Mouse (Mus musculus) liver, embryonic 11.5 days (tissue): ENCODE data around the gene Hoxc11. TPM values are rescaled to one million over a fixed set of nuclear protein-coding genes. Genes with fewer than 3 reads are reported as not detected.

ENCODE experiments used
- ATAC-seq: fragments of 200-750 bp; cut with Nextera tagmentation; replicated peaks from 2 replicates; pipeline ENCODE4 v1.8.0; 2017; ENCODE audit warnings: moderate number of reproducible peaks, mild to moderate bottlenecking, moderate TSS enrichment, moderate library complexity; ENCODE audit not compliant: low FRiP score
- DNase-seq: peaks from one replicate; pipeline ENCODE4 v3.0.0-alpha.2; 2017; ENCODE audit warnings: low spot score
- H3K27ac ChIP-seq: fragments of 300-500 bp; sonication (generic); 2 replicates; pipeline ENCODE4 v1.5.1; 2014; ENCODE audit warnings: mild to moderate bottlenecking, low read depth, low read length, control low read depth
- H3K27me3 ChIP-seq: fragments of 300-500 bp; sonication (generic); replicated peaks from 2 replicates; pipeline ENCODE4 v1.6.1; 2014; ENCODE audit warnings: low read length, mixed read lengths; ENCODE audit not compliant: control insufficient read depth, insufficient read depth
- H3K36me3 ChIP-seq: fragments of 300-500 bp; sonication (generic); 2 replicates; pipeline ENCODE4 v1.6.1; 2014; ENCODE audit warnings: mild to moderate bottlenecking, low read length, moderate library complexity, mixed read lengths; ENCODE audit not compliant: control insufficient read depth, insufficient read depth
- H3K4me1 ChIP-seq: fragments of 300-500 bp; sonication (generic); replicated peaks from 2 replicates; pipeline ENCODE4 v1.6.1; 2014; ENCODE audit warnings: low read length, mixed read lengths; ENCODE audit not compliant: control insufficient read depth, insufficient read depth
- H3K4me2 ChIP-seq: fragments of 300-500 bp; sonication (generic); 2 replicates; pipeline ENCODE4 v1.6.1; 2014; ENCODE audit warnings: mild to moderate bottlenecking, control low read depth, moderate library complexity
- H3K4me3 ChIP-seq: fragments of 300-500 bp; sonication (generic); 2 replicates; pipeline ENCODE4 v1.5.1; 2014; ENCODE audit warnings: low read depth, low read length, control low read depth
- H3K9ac ChIP-seq: fragments of 300-500 bp; sonication (generic); 2 replicates; pipeline ENCODE4 v1.6.1; 2014; ENCODE audit warnings: low read depth, low read length, control low read depth
- H3K9me3 ChIP-seq: fragments of 300-500 bp; sonication (generic); 2 replicates; pipeline ENCODE4 v1.6.1; 2016; ENCODE audit warnings: low read length, inconsistent platforms, mixed read lengths; ENCODE audit not compliant: control insufficient read depth
- WGBS: fragments of 180-500 bp; shearing (Covaris S2); extraction: QIAGEN DNeasy Blood & Tissue Kit; methylation state at CpG from one replicate; pipeline ENCODE4 v1.1.7; 2014; 5-methylcytosine and 5-hydroxymethylcytosine counted together
- polyA plus RNA-seq: library from polyadenylated mRNA; unstranded; fragments of >200 nt; fragmentation: Nextera tagmentation; extraction: Ambion mirVana; gene quantifications from 2 replicates; pipeline ENCODE4 v1.2.1, GENCODE M21; 2014

The Hoxc11 gene
- polyA plus RNA-seq, 1 experiment from 2014 or later: not detected

DNA sequence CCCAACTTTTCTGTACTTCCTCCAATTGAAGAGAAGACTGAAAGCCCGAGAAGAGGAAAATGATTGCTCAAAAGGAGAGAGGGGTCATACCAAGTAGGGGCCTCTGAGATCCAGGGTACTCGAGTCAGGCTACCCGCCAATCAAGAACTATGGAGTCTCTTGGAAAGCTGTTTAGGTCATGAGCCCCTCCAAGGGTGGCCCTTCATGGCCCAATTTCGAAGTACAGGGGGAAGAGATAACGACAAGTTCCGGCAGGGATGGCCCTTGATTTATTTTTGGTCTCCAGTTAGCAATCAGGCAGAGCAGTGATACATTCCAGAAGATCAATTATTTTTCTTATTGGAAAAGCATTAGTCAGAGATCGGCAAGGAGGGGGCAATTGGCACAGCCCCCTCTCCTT is 37.6 kb downstream of the Hoxc11 start:
- H3K27me3 ChIP-seq: peaks cover 99% of the 10 kb centered on the region
- no peak for DNase-seq
- H3K27ac ChIP-seq: no peak overlapping the region
- ATAC-seq: no peak
- WGBS: 4% methylated on average over 7 of the region's 7 CpGs
- H3K36me3 ChIP-seq: no peaks in the 10 kb centered on the region
- no peak overlapping the region for H3K4me2 ChIP-seq
- H3K4me1 ChIP-seq: no peaks in the 10 kb centered on the region
- no peaks in the 10 kb centered on the region for H3K9me3 ChIP-seq
- H3K9ac ChIP-seq: no peak overlapping the region
- H3K4me3 ChIP-seq: no peak overlapping the region

DNA sequence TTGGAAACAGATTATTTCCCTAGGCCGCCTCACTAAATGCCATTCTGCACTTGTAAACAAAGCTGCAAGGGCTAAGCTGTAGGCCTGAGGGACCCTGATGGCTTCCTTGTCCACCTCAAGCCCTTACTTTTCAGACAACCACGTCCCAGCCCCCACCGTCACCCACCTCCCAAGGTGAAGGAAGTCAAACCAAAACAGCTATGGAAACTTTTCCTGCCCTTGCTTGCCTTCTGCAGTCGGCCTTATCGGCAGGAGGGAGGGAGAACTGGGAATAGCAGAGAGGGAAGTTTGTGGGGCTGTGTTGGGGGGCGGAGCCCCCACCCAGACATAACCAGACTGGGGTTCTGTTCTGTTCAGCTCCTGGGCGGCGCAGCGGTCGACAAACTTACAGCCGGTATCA is 38.0 kb downstream of the Hoxc11 start:
- H3K27me3 ChIP-seq: peaks cover 98% of the 10 kb centered on the region

DNA sequence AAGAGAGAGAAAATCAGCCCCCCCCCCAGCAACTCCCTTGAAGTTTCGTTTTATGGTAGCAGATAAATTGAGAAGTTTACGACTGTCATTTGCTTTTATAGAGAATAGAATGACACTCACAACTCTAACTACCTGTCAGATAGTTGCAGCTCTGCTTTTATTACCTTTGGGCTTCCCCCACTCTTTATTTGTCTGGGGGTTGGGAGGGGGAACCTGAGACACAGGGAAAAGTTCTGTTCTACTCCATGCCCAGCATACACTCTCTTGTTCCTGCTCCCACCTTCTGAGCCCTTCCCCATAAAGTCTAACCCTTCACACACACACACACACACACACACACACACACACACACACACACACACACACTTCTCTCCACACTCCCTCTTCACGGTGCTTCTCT is 38.6 kb downstream of the Hoxc11 start:
- Histone ChIP-seq H3K4me1 (no peaks in the 10 kb centered on the region), H3K4me3 (no peak overlapping the region), H3K27ac (no peak overlapping the region), H3K27me3 (peaks cover 98% of the 10 kb centered on the region), H3K9me3 (no peaks in the 10 kb centered on the region), H3K36me3 (no peaks in the 10 kb centered on the region), H3K4me2 (no peak overlapping the region), H3K9ac (no peak overlapping the region)
- no peak for ATAC-seq
- WGBS: 6% methylated on average over 3 of the region's 3 CpGs
- no peak for DNase-seq

More for the DNA sequence above, 38.0 kb downstream of the Hoxc11 start:
- no peaks in the 10 kb centered on the region for H3K36me3 ChIP-seq
- no peaks in the 10 kb centered on the region for H3K9me3 ChIP-seq
- H3K27ac ChIP-seq: no peak overlapping the region
- ATAC-seq (no peak), DNase-seq (no peak)
- no peak overlapping the region for H3K9ac ChIP-seq
- WGBS: 2% methylated on average over 11 of the region's 11 CpGs
- no peak overlapping the region for H3K4me3 ChIP-seq
- H3K4me1 ChIP-seq: no peaks in the 10 kb centered on the region
- no peak overlapping the region for H3K4me2 ChIP-seq

- Histone ChIP-seq H3K27me3 (peaks cover 98% of the 10 kb centered on the region), H3K4me2 (no peak overlapping the region), H3K9me3 (no peaks in the 10 kb centered on the region), H3K4me3 (no peak overlapping the region), H3K36me3 (no peaks in the 10 kb centered on the region), H3K4me1 (peaks cover 7% of the 10 kb centered on the region; the same call in 1 of the 2 replicates), H3K9ac (no peak overlapping the region), H3K27ac (no peak overlapping the region)
- ATAC-seq: no peak
- WGBS: 3% methylated on average over 9 of the region's 9 CpGs
- no peak for DNase-seq
These were observed 42.3 kb downstream of the Hoxc11 start for GRCm38 (mm10) chr15:102996548-102996947.

DNA sequence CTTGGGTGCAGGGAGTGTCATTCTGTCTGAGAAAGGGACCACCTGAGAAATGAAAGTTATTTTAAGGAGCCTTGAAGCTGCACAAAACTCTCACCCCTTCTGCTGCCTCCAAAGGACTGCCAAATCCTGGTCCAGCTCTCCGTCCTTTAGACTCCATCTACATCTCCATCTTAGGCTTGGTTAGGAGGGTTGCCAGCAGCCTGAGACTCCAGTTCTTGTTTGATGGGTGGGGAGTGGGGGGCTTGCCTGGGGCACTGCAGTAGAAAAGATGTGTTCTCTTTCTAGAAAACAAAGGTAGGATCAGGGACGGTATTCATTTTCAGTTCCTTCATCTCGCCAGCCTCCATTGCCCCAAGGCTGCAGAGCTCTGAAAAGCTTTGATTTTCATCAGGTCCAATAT is 43.2 kb downstream of the Hoxc11 start:
- DNase-seq (no peak), ATAC-seq (no peak)
- Histone ChIP-seq H3K27ac (no peak overlapping the region), H3K36me3 (no peaks in the 10 kb centered on the region), H3K27me3 (peaks cover 98% of the 10 kb centered on the region), H3K9me3 (no peaks in the 10 kb centered on the region), H3K9ac (no peak overlapping the region), H3K4me3 (no peak overlapping the region), H3K4me1 (peaks cover 7% of the 10 kb centered on the region; the same call in 1 of the 2 replicates), H3K4me2 (no peak overlapping the region)
- 0% methylated on average over 3 of the region's 3 CpGs for WGBS

DNA sequence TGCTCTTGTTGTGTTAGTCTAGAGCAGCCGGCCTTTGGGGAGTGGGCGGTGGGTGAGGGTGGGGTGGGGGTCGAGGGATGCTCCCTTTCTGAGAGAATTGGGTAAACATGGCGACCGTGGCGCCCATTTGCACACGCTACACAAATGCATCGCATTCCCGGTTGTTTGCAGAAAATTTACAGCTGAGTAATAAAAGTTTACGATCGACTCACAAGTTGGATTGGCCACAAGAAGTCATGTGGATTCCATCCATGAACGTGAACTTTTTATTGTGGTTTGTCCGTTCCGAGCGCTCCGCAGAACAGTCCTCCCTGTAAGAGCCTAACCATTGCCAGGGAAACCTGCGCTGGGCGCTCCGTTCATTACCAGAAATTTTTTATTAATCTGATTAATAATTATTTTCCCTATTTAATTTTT is 43.7 kb downstream of the Hoxc11 start, which contains the start of gene Hoxc6:
Gene Hoxc6 (plus strand): TSS at position 319 of the 417 bp plus-strand sequence.
- ATAC-seq: no peak
- Histone ChIP-seq H3K27me3 (peaks cover 98% of the 10 kb centered on the region), H3K4me1 (peaks cover 7% of the 10 kb centered on the region; the same call in 1 of the 2 replicates), H3K9ac (no peak within 1 kb of the TSS), H3K4me2 (peak within 1 kb of the TSS; percentile 71), H3K36me3 (no peaks in the 10 kb centered on the region), H3K9me3 (no peaks in the 10 kb centered on the region), H3K27ac (no peak within 1 kb of the TSS), H3K4me3 (peak within 1 kb of the TSS; percentile 39)
- WGBS: 3% methylated on average over 19 of the region's 19 CpGs
- DNase-seq: no peak

DNA sequence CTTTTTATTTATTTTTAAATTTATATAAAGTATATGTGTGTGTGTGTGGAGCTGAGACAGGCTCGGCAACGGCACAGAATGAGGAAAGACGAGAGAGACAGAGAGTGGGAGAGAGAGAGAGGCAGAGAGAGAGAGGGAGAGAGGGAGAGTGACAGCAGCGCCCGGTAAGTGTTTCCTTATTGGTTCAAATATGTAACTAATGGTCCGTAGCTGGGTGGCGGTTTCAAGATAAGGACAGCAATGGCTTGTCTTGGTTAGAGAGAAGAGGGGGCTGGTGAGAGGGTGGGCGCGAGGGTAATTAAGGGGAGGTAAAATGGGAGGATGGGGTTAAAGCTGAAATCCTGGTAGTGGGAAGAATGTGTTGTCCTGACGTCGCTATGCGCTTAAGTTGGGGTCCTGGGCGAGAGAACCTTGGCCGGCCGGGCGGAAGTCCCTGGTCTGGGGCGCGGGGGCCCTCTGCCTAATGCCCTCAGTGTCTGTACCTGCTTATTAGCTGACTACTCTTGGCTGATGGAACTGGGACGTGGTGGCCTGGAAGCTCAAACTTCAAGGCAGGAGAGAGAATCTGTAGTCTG is 44.5 kb downstream of the Hoxc11 start:
- H3K27me3 ChIP-seq: peaks cover 99% of the 10 kb centered on the region
- H3K27ac ChIP-seq: no peak overlapping the region
- peaks cover 7% of the 10 kb centered on the region; the same call in 1 of the 2 replicates for H3K4me1 ChIP-seq
- 0 out of 2 replicates have a peak, but pooled peaks have one; percentile 19 for ATAC-seq
- H3K4me3 ChIP-seq: peak overlapping the region; percentile 39
- no peaks in the 10 kb centered on the region for H3K9me3 ChIP-seq
- no peak for DNase-seq
- peak overlapping the region; percentile 71 for H3K4me2 ChIP-seq
- under 1% methylated on average over 19 of the region's 19 CpGs for WGBS
- H3K9ac ChIP-seq: no peak overlapping the region
- H3K36me3 ChIP-seq: no peaks in the 10 kb centered on the region

GRCm38 (mm10) chr15:102999183-102999831 is 45.1 kb downstream of the Hoxc11 start:
- Histone ChIP-seq H3K9me3 (no peaks in the 10 kb centered on the region), H3K27ac (no peak overlapping the region), H3K4me1 (peaks cover 7% of the 10 kb centered on the region; the same call in 1 of the 2 replicates), H3K36me3 (no peaks in the 10 kb centered on the region), H3K4me2 (peak overlapping the region; percentile 71), H3K9ac (peak overlapping the region; percentile 1; the same call in 1 of the 2 replicates), H3K27me3 (peaks cover 99% of the 10 kb centered on the region), H3K4me3 (peak overlapping the region; percentile 39)
- WGBS: 2% methylated on average over 33 of the region's 33 CpGs
- DNase-seq: no peak
- peak; percentile 68 for ATAC-seq
